9 mouse cellular contexts compared by ENCODE assay signal in genomic region chr13:13349288-13349687, GRCm38 (mm10). TPM values are rescaled to one million over a fixed set of nuclear protein-coding genes. Genes with fewer than 3 reads are reported as not detected.
DNase-seq lines count a peak whose midpoint lies in the region; ATAC-seq and TF ChIP-seq lines count a peak whose summit lies in the region.
"Had no signal": no experiment of that assay in that cellular context is flagged by ENCODE, and none has a peak within 500 bp of the region (broad histone marks: within the 10 kb centered on the region; RNA-seq: fewer than 3 reads in every experiment).

No protein-coding gene starts in this region.

- no peak overlapping the region for H3K4me2 ChIP-seq in hindbrain, embryonic 14.5 days (replicated peaks)
- H3K4me2 ChIP-seq in liver, embryonic 12.5 days, result no peak overlapping the region
- H3K4me2 ChIP-seq: neural tube, embryonic 12.5 days had no signal

- H3K36me3 ChIP-seq in hindbrain, embryonic 10.5 days, result no peaks in the 10 kb centered on the region
- no peaks in the 10 kb centered on the region for H3K36me3 ChIP-seq in hindbrain, embryonic 14.5 days (replicated peaks; ENCODE audit: control insufficient read depth, insufficient read depth)
- H3K36me3 ChIP-seq in ES-Bruce4 (ENCODE audit: control insufficient read depth, insufficient read depth, low read length, poor library complexity, severe bottlenecking), result no peaks in the 10 kb centered on the region
- H3K36me3 ChIP-seq in liver, embryonic 12.5 days, result no peaks in the 10 kb centered on the region
- H3K36me3 ChIP-seq: neural tube, embryonic 12.5 days had no signal

- H3K4me1 ChIP-seq in hindbrain, embryonic 10.5 days (replicated peaks), result no peaks in the 10 kb centered on the region
- H3K4me1 ChIP-seq in hindbrain, embryonic 14.5 days (replicated peaks; ENCODE audit: control insufficient read depth, insufficient read depth, low read length), result no peaks in the 10 kb centered on the region
- H3K4me1 ChIP-seq in ES-Bruce4 (ENCODE audit: control insufficient read depth, insufficient read depth, low read length), result no peaks in the 10 kb centered on the region
- H3K4me1 ChIP-seq in bone marrow, adult 2 months (ENCODE audit: control insufficient read depth, insufficient read depth, low read length), result no peaks in the 10 kb centered on the region
- no peaks in the 10 kb centered on the region for H3K4me1 ChIP-seq in liver, embryonic 12.5 days
- H3K4me1 ChIP-seq: neural tube, embryonic 12.5 days had no signal

- no peak overlapping the region for H3K4me3 ChIP-seq in hindbrain, embryonic 10.5 days
- no peak overlapping the region for H3K4me3 ChIP-seq in hindbrain, embryonic 14.5 days (replicated peaks; ENCODE audit: low read length)
- H3K4me3 ChIP-seq in ES-Bruce4 (ENCODE audit: low read depth, low read length), result no peak overlapping the region
- no peak overlapping the region for H3K4me3 ChIP-seq in bone marrow, adult 2 months (replicated peaks; ENCODE audit: control insufficient read depth, low read depth, low read length)
- no peak overlapping the region for H3K4me3 ChIP-seq in liver, embryonic 12.5 days
- H3K4me3 ChIP-seq: neural tube, embryonic 12.5 days had no signal

- no peak for TF ChIP-seq POLR2A in ES-Bruce4 (IDR thresholded peaks at IDR 0.05; ENCODE audit: insufficient read depth, low read length)
- TF ChIP-seq POLR2A in bone marrow, adult 2 months (IDR thresholded peaks at IDR 0.05; ENCODE audit: borderline replicate concordance, control insufficient read depth, low read depth, low read length), result no peak

- peak; percentile 12 for DNase-seq in hindbrain, embryonic 10.5 days (ENCODE audit: low spot score)
- no peak for DNase-seq in hindbrain, embryonic 14.5 days (ENCODE audit: low spot score)
- DNase-seq in gastrocnemius, postnatal 25 days, result peak; percentile 17
- peak; percentile 24 for DNase-seq in retina, embryonic 14.5 days (ENCODE audit: low spot score)
- no peak for DNase-seq in yolk sac, embryonic 10.5 days (ENCODE audit: low spot score)

- 64% methylated on average over 4 of the region's 4 CpGs for WGBS in hindbrain, embryonic 10.5 days
- 64% methylated on average over 4 of the region's 4 CpGs for WGBS in hindbrain, embryonic 14.5 days
- WGBS in bone marrow, adult 2 months, result 67% methylated on average over 4 of the region's 4 CpGs
- 50% methylated on average over 4 of the region's 4 CpGs for WGBS in liver, embryonic 12.5 days (ENCODE audit: insufficient replicate concordance)

- H3K9ac ChIP-seq in hindbrain, embryonic 14.5 days, result no peak overlapping the region
- H3K9ac ChIP-seq in ES-Bruce4 (ENCODE audit: low read depth, poor library complexity, severe bottlenecking), result no peak overlapping the region
- H3K9ac ChIP-seq in liver, embryonic 12.5 days, result no peak overlapping the region
- H3K9ac ChIP-seq: neural tube, embryonic 12.5 days had no signal

- TF ChIP-seq CTCF in ES-Bruce4 (IDR thresholded peaks at IDR 0.05; ENCODE audit: low read depth, low read length), result peak; percentile 54
- peak; percentile 43; the same call in 1 of the 2 replicates for TF ChIP-seq CTCF in bone marrow, adult 2 months (IDR thresholded peaks at IDR 0.05; ENCODE audit: control insufficient read depth, insufficient read depth, low read length)

- H3K9me3 ChIP-seq in hindbrain, embryonic 10.5 days, result no peaks in the 10 kb centered on the region
- no peaks in the 10 kb centered on the region for H3K9me3 ChIP-seq in hindbrain, embryonic 14.5 days (ENCODE audit: control insufficient read depth, low read length)
- no peaks in the 10 kb centered on the region for H3K9me3 ChIP-seq in ES-Bruce4 (replicated peaks; ENCODE audit: control insufficient read depth, insufficient read depth, low read length, poor library complexity, severe bottlenecking)
- no peaks in the 10 kb centered on the region for H3K9me3 ChIP-seq in liver, embryonic 12.5 days (replicated peaks)
- H3K9me3 ChIP-seq: neural tube, embryonic 12.5 days had no signal

- TF ChIP-seq EP300 in ES-Bruce4 (IDR thresholded peaks at IDR 0.05; ENCODE audit: insufficient read depth, low read depth, low read length), result no peak

- ATAC-seq in hindbrain, embryonic 14.5 days (ENCODE audit: low FRiP score), result no peak
- ATAC-seq in liver, embryonic 12.5 days, result 0 out of 2 replicates have a peak, but pooled peaks have one; percentile 47

- no peaks in the 10 kb centered on the region for H3K27me3 ChIP-seq in hindbrain, embryonic 10.5 days (ENCODE audit: insufficient read depth, poor library complexity, severe bottlenecking)
- H3K27me3 ChIP-seq in hindbrain, embryonic 14.5 days (ENCODE audit: control insufficient read depth, insufficient read depth, low read length), result no peaks in the 10 kb centered on the region
- no peaks in the 10 kb centered on the region for H3K27me3 ChIP-seq in ES-Bruce4 (ENCODE audit: control insufficient read depth, insufficient read depth, low read length, poor library complexity, severe bottlenecking)
- H3K27me3 ChIP-seq in liver, embryonic 12.5 days (replicated peaks), result no peaks in the 10 kb centered on the region
- H3K27me3 ChIP-seq: neural tube, embryonic 12.5 days had no signal

- H3K27ac ChIP-seq in hindbrain, embryonic 10.5 days, result no peak overlapping the region
- H3K27ac ChIP-seq in hindbrain, embryonic 14.5 days, result no peak overlapping the region
- H3K27ac ChIP-seq in ES-Bruce4 (ENCODE audit: insufficient read depth, low read length), result no peak overlapping the region
- no peak overlapping the region for H3K27ac ChIP-seq in bone marrow, adult 2 months (ENCODE audit: control insufficient read depth, insufficient read depth, low read depth, low read length, poor library complexity)
- H3K27ac ChIP-seq in liver, embryonic 12.5 days, result no peak overlapping the region
- H3K27ac ChIP-seq: neural tube, embryonic 12.5 days had no signal

RNA-seq across cellular contexts. Expression of gene Gpr137b, which starts 44.5 kb away (rescaled TPM):
- 29.3 and 29.5 TPM in 2 replicates for polyA plus RNA-seq in hindbrain, embryonic 10.5 days (2016; fragmentation: Nextera tagmentation; extraction: Ambion mirVana)
- polyA plus RNA-seq in hindbrain, embryonic 14.5 days (2014; fragmentation: Nextera tagmentation; extraction: Ambion mirVana), result 27.3 and 30.2 TPM in 2 replicates
- 16.8 and 22.9 TPM in 2 replicates for polyA plus RNA-seq in ES-Bruce4 (2011; ENCODE audit: insufficient read depth, insufficient read length, low read depth, missing spikeins)
- polyA plus RNA-seq in bone marrow, adult 2 months (2011; ENCODE audit: insufficient read depth, insufficient read length, low replicate concordance, missing spikeins), result 3.5 and 5.5 TPM in 2 replicates
- total RNA-seq in gastrocnemius, postnatal 25 days (2021), result 1 to 10 TPM; 3.6 to 4.3 TPM
- 2.7 TPM in 2 replicates for polyA plus RNA-seq in liver, embryonic 12.5 days (2016; fragmentation: Nextera tagmentation; extraction: Ambion mirVana)

Comparison
In these comparisons a context has a peak if more than half of its experiments do, and no peak if none do; other contexts are left out.
1. DNase-seq: peak in hindbrain, embryonic 10.5 days (single experiment), gastrocnemius, postnatal 25 days (single experiment) and retina, embryonic 14.5 days (single experiment); none in hindbrain, embryonic 14.5 days (single experiment) and yolk sac, embryonic 10.5 days (single experiment).